Mouse (Mus musculus): ENCODE results near the gene Zp3r. TPM values are rescaled to one million over a fixed set of nuclear protein-coding genes. Genes with fewer than 3 reads are reported as not detected.

The Zp3r gene
- polyA plus RNA-seq, 1 experiment: 160 TPM

GRCm38 (mm10) chr1:130633316-130633715 lies 3.9 kb upstream of the Zp3r start:
- Histone ChIP-seq H3K4me1 (ENCODE audit: control insufficient read depth, insufficient read depth, low read length) (peaks cover 4% of the 10 kb centered on the region), H3K27me3 (ENCODE audit: control insufficient read depth, insufficient read depth, low read length) (no peaks in the 10 kb centered on the region), H3K27ac (ENCODE audit: control insufficient read depth, insufficient read depth, low read depth, low read length) (no peak overlapping the region), H3K36me3 (ENCODE audit: control insufficient read depth, insufficient read depth, low read length) (no peaks in the 10 kb centered on the region), H3K4me3 (ENCODE audit: control insufficient read depth, low read depth, low read length) (no peak overlapping the region)
- TF ChIP-seq POLR2A (IDR thresholded peaks at IDR 0.05; ENCODE audit: control insufficient read depth, low read depth, low read length) (no peak), CTCF (IDR thresholded peaks at IDR 0.05; ENCODE audit: control insufficient read depth, insufficient read depth, insufficient replicate concordance, low read depth, low read length) (no peak)

- H3K27me3 ChIP-seq (ENCODE audit: control insufficient read depth, insufficient read depth, low read length): no peaks in the 10 kb centered on the region
- no peak for TF ChIP-seq CTCF (IDR thresholded peaks at IDR 0.05; ENCODE audit: control insufficient read depth, insufficient read depth, insufficient replicate concordance, low read depth, low read length)
- TF ChIP-seq POLR2A (IDR thresholded peaks at IDR 0.05; ENCODE audit: control insufficient read depth, low read depth, low read length): no peak
- H3K36me3 ChIP-seq (ENCODE audit: control insufficient read depth, insufficient read depth, low read length): no peaks in the 10 kb centered on the region
- H3K4me3 ChIP-seq (ENCODE audit: control insufficient read depth, low read depth, low read length): no peak overlapping the region
- no peaks in the 10 kb centered on the region for H3K4me1 ChIP-seq (ENCODE audit: control insufficient read depth, insufficient read depth, low read length)
- H3K27ac ChIP-seq (ENCODE audit: control insufficient read depth, insufficient read depth, low read depth, low read length): no peak overlapping the region
Observed at GRCm38 (mm10) chr1:130596291-130596690, 33.1 kb downstream of the Zp3r start.

- Histone ChIP-seq H3K27me3 (ENCODE audit: control insufficient read depth, insufficient read depth, low read length) (no peaks in the 10 kb centered on the region), H3K4me1 (ENCODE audit: control insufficient read depth, insufficient read depth, low read length) (no peaks in the 10 kb centered on the region), H3K36me3 (ENCODE audit: control insufficient read depth, insufficient read depth, low read length) (no peaks in the 10 kb centered on the region)
Observed at GRCm38 (mm10) chr1:130588659-130589058, 40.8 kb downstream of the Zp3r start.

GRCm38 (mm10) chr1:130576389-130576788 lies 53.0 kb downstream of the Zp3r start:
- Histone ChIP-seq H3K27ac (ENCODE audit: control insufficient read depth, insufficient read depth, low read depth, low read length) (no peak overlapping the region), H3K4me1 (ENCODE audit: control insufficient read depth, insufficient read depth, low read length) (no peaks in the 10 kb centered on the region), H3K27me3 (ENCODE audit: control insufficient read depth, insufficient read depth, low read length) (no peaks in the 10 kb centered on the region), H3K36me3 (ENCODE audit: control insufficient read depth, insufficient read depth, low read length) (no peaks in the 10 kb centered on the region), H3K4me3 (ENCODE audit: control insufficient read depth, low read depth, low read length) (no peak overlapping the region)
- TF ChIP-seq POLR2A (IDR thresholded peaks at IDR 0.05; ENCODE audit: control insufficient read depth, low read depth, low read length) (no peak), CTCF (IDR thresholded peaks at IDR 0.05; ENCODE audit: control insufficient read depth, insufficient read depth, insufficient replicate concordance, low read depth, low read length) (no peak)

More at GRCm38 (mm10) chr1:130588659-130589058, 40.8 kb downstream of the Zp3r start:
- Histone ChIP-seq H3K27ac (ENCODE audit: control insufficient read depth, insufficient read depth, low read depth, low read length) (no peak overlapping the region), H3K4me3 (ENCODE audit: control insufficient read depth, low read depth, low read length) (no peak overlapping the region)
- TF ChIP-seq CTCF (IDR thresholded peaks at IDR 0.05; ENCODE audit: control insufficient read depth, insufficient read depth, insufficient replicate concordance, low read depth, low read length) (no peak), POLR2A (IDR thresholded peaks at IDR 0.05; ENCODE audit: control insufficient read depth, low read depth, low read length) (no peak)

- Histone ChIP-seq H3K36me3 (ENCODE audit: control insufficient read depth, insufficient read depth, low read length) (no peaks in the 10 kb centered on the region), H3K4me1 (ENCODE audit: control insufficient read depth, insufficient read depth, low read length) (no peaks in the 10 kb centered on the region), H3K27me3 (ENCODE audit: control insufficient read depth, insufficient read depth, low read length) (no peaks in the 10 kb centered on the region), H3K27ac (ENCODE audit: control insufficient read depth, insufficient read depth, low read depth, low read length) (no peak overlapping the region), H3K4me3 (ENCODE audit: control insufficient read depth, low read depth, low read length) (no peak overlapping the region)
- TF ChIP-seq CTCF (IDR thresholded peaks at IDR 0.05; ENCODE audit: control insufficient read depth, insufficient read depth, insufficient replicate concordance, low read depth, low read length): no peak
- no peak for TF ChIP-seq POLR2A (IDR thresholded peaks at IDR 0.05; ENCODE audit: control insufficient read depth, low read depth, low read length)
Observed at GRCm38 (mm10) chr1:130575962-130576361, 53.5 kb downstream of the Zp3r start.

GRCm38 (mm10) chr1:130551407-130552249 lies 77.8 kb downstream of the Zp3r start:
- Histone ChIP-seq H3K4me3 (ENCODE audit: control insufficient read depth, low read depth, low read length) (no peak overlapping the region), H3K4me1 (ENCODE audit: control insufficient read depth, insufficient read depth, low read length) (peaks cover 2% of the 10 kb centered on the region; the same call in 1 of the 2 replicates), H3K27me3 (ENCODE audit: control insufficient read depth, insufficient read depth, low read length) (no peaks in the 10 kb centered on the region), H3K27ac (ENCODE audit: control insufficient read depth, insufficient read depth, low read depth, low read length) (no peak overlapping the region), H3K36me3 (ENCODE audit: control insufficient read depth, insufficient read depth, low read length) (no peaks in the 10 kb centered on the region)
- TF ChIP-seq POLR2A (IDR thresholded peaks at IDR 0.05; ENCODE audit: control insufficient read depth, low read depth, low read length) (no peak), CTCF (IDR thresholded peaks at IDR 0.05; ENCODE audit: control insufficient read depth, insufficient read depth, insufficient replicate concordance, low read depth, low read length) (no peak)

GRCm38 (mm10) chr1:130550242-130551167 lies 78.9 kb downstream of the Zp3r start:
- TF ChIP-seq POLR2A (IDR thresholded peaks at IDR 0.05; ENCODE audit: control insufficient read depth, low read depth, low read length) (no peak), CTCF (IDR thresholded peaks at IDR 0.05; ENCODE audit: control insufficient read depth, insufficient read depth, insufficient replicate concordance, low read depth, low read length) (no peak)
- no peak overlapping the region for H3K27ac ChIP-seq (ENCODE audit: control insufficient read depth, insufficient read depth, low read depth, low read length)

More at GRCm38 (mm10) chr1:130550242-130551167, 78.9 kb downstream of the Zp3r start:
- no peak overlapping the region for H3K4me3 ChIP-seq (ENCODE audit: control insufficient read depth, low read depth, low read length)
- H3K4me1 ChIP-seq (ENCODE audit: control insufficient read depth, insufficient read depth, low read length): peaks cover 2% of the 10 kb centered on the region; the same call in 1 of the 2 replicates
- no peaks in the 10 kb centered on the region for H3K36me3 ChIP-seq (ENCODE audit: control insufficient read depth, insufficient read depth, low read length)
- H3K27me3 ChIP-seq (ENCODE audit: control insufficient read depth, insufficient read depth, low read length): no peaks in the 10 kb centered on the region
